Mouse (Mus musculus) fat pad, adult 2 months (tissue): ENCODE measurements around the gene Coro7.

Experiments used
- DNase-seq: peaks from one replicate; pipeline ENCODE4 v3.0.0-alpha.2; 2011; ENCODE audit warnings: low read depth, low spot score; ENCODE audit errors: extremely low read depth

The Coro7 gene

DNA sequence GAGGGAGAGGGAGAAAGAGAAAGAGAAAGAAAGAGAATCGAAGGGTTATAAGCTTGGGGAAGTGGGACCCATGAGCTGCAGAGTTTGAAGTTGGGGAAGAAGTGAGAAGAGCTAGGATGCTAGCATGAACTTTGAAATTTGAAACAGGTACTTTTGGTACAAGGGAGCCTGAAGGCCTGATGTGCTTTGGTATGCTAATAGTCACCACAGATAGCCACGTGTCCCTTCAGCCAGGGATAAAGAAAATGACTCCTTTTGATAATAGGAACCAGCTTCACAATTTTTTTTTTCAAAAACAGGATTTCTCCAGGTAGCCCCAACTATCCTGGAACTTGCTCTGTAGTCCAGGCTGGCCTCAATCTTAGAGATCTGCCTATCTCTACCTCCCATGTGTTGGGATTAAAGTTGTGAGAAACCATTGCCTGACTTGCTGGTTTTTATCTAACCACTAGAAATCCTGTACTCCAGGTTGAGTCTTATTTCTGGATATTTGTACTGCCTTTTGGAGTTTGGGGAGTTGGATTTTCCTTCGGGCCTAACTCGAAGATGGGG lies 3.1 kb upstream of the Coro7 start:
- no peak for DNase-seq

DNA sequence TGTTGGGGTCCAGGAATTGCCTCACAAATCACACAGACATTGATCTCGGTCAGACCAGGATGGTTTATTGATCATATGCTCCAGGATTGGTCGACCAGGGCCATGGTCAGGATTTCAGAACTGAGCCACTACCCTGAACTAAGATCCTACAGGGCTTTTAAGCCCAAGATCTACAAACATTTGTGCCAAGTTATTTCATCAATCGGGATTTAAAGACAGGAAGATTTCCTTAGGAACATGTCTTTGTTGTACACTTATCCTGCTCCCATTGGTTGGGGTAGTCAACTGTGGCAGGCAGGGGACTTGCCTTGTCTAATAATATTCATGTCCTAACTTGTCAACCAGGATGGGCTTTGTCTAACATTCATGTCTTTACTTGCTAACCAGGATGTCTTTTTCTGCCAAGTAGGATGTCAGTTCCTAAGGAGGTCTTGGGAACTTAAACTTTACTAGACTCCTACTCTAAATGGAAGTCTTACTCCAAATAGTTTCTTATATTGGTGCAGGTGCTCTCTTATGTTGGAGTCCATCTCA lies 1.4 kb upstream of the Coro7 start:
- DNase-seq, result peak; percentile 61

DNA sequence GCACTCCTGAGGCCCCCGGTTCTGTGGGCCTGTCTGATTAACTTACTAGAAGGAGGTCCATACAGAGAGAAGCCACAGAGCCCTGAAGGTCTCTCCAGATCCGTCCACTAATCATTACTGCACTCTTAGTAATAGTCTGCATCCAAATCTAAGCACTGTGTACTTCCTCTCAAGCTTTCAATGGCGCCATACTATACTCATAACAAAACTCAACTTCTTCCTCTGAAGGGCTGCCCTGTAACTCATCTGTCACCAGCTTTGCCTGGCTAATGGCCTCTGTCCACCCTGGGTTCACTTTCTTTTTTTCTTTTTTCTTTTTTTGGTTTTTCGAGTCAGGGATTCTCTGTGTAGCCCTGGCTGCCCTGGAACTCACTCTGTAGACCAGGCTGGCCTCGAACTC lies 1.5 kb downstream of the Coro7 start:
- DNase-seq, result no peak

DNA sequence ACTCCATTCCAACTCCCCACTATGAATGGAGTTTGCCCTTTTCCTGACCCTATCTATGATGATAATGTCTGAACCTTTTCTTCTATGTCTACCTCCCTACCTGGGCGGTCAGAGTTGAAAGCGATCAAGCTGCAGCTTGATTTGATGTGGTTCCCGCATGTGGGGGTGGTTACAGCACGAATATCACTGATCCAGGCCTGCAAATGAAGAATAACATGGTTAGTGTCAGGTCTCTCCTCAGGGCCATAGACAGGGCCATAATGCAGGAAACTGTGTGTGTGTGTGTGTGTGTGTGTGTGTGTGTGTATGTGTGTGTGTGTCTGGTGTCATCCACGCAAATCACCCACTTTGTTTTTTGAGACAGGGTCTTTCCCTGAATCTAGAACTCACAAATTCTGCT lies 2.7 kb downstream of the Coro7 start:
- DNase-seq, result no peak

DNA sequence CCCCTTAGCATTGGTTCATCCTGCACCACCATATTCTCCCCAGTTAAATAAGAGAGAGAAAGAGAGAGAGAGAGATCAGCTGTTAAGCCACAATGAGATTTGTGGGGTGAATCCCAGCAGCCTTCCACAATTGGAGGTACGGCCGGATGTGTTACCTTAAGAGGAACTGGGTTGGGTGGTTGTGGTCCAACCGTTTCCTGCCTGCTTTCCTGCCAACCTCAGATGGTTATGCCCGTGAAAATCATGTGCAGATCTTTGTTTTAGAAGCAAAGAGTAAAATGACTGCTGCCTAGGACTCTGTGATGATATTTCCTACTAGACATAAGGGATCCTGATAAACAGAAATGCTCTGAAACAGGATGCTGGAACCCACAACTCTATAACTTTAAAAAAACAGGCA lies 5.5 kb downstream of the Coro7 start:
- no peak for DNase-seq

DNA sequence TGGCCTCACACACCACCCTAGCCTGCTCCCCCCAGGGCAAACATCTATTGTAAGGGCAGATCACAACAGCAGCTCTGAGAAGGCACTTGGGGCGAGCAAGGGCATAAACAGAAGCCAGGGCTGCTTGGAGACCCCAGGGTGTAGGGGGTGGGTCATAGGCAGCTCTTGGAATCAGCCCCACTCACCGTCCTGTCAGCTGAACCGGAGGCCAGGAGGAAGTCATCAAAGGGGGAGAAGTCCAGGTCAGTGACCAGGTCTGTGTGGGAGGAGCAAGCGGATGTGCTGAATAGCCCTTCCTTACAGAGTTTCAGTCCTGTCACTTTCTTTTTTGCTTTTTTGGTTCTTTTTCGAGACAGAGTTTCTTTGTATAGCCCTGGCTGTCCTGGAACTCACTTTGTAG lies 9.3 kb downstream of the Coro7 start:
- DNase-seq, result no peak

DNA sequence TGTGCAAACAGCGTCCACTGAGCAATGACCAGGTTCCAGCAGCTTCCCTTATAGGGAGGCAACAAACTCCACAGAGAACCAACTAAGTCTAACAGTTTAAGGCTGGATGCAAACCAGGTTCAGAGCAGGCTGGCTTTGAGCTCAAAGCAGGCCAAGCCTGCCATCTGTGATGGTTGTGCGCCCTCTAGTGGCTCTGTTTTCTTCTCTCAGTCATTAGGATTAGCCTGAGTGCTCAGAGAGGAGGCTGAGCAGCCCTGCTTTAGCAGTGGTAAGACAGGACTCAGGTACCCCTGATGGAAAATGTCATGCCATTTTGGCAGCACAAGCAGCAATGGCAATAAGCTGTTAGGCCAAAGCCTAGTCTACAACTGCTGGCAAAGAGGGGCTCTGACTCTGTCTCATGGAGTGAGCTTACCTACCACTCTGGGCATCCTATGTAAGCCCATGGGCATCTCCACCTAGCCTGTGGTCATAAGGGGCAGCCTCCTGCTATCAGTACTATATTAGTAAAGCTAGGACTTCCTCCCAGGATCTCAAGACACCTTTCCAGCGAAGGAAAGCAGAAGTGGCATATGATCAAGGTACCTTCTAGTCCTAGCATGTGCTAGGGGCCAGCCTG lies 12.3 kb downstream of the Coro7 start:
- no peak for DNase-seq

DNA sequence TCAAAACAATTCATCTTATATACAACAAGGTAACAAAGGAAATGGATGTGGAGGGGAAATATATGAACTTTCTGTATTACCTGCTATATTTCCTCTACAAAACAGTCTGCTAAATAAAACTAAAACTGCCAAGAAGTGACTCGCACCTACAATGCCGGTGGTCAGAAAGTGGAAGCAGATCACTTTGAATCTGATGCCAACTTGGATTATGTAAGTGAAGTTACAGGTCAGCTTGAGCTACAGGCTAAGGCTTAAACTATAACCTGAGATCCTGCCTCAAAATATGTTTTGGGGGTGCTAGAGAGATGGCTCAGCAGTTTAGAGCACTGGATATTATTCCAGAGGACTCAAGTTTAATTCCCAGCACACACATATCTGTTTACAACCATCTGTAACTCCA lies 13.9 kb downstream of the Coro7 start:
- DNase-seq, result no peak

DNA sequence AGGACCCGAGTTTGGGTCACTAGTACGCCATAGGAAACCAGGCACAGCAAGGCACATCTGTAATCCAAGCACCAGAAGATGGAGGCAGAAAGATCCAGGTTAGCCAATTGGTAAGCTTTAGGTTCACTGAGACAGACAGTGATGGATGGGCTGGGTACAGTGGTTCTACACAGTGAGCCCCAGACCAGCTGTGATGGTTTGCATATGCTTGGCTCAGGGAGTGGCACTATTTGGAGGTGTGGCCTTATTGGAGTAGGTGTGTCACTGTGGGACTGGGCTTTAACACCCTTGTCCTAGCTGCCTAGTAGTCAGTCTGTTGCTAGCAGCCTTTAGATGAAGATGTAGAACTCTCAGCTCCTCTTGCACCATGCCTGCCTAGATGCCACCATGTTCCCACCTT lies 15.8 kb downstream of the Coro7 start:
- DNase-seq, result no peak

DNA sequence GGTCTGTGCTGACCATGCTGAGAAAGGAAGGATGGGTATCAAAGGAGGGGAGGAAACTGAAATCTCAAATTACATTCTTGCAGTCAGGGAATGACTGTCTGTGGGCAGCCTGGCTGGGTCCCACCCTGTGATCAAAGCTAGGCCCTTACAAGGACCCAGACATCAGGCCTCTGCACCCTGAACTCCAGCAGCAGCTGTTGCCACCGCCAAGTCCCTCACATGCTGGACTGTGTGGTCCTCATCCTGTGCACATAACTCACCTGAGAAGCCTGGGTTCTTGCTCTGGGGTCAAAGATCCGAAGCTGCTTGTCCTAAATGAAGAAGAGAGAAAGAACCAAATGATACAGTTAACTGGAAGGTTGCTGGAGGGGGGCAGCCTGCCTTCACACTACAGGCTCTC lies 18.0 kb downstream of the Coro7 start:
- no peak for DNase-seq

DNA sequence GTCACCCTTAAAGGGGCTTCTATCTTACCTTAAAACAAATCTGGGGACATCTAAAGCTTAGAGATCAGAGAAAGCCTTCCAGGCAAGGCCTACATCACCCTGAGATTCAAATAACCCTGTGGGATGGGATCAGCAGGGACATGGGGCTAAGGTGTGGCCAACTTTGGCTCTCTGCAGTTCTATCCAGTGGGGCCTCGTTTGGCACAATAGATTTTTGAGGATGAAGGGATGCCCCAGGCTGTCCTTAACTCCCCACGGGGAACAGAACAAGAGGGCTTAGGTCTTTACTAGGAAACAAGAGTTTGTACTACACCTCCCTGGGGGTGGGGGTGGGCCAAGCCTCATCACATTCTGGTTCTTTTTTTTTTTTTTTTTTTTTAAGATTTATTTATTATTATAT lies 20.3 kb downstream of the Coro7 start:
- DNase-seq, result no peak

DNA sequence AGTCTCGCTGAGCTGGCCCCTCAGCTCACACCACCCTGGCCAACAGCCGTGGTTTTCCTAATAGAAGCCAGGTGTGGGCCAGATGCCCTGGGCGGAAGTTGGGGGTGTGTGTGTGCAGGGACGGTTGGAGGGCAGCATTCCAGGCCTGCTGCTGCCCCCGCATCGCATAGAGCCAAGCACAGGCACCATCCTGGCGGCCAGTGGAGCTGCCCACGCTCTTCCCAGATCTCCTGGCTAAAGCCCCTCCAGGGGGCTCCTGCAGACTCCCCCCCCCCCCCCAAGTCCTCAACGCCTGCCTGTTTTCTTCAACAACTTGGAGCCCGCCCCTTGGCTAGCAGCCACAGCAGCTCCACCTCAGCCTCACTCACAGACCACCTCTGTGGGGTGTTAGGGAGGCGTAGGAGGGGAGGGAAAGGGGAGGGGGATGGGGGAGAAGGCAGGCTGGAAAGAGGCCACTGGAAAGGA lies 20.8 kb downstream of the Coro7 start:
- no peak for DNase-seq

DNA sequence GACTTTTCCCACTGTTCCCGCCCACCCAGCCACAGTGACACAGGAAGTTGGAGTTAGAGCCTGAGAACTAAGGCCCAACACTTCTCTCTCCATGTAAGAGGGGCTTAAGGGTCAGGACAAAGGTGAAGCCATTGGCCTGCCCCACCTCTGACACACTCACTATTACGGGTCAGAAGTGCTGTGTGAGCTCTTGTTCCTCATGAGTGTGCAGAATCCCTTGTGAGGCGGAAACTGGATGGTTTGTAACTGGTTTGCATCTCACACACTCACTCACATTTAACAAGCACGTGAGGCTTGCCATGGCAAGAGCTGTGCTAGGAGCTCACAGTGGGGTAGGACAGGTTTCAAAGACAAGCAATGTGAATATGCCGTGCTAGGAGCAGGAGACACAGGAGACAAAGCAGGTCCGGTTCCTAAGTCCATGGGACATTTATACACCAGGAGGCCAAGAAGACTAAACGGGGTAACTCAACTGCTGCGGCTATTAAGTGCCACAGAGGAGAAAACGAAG lies 23.0 kb downstream of the Coro7 start:
- no peak for DNase-seq

DNA sequence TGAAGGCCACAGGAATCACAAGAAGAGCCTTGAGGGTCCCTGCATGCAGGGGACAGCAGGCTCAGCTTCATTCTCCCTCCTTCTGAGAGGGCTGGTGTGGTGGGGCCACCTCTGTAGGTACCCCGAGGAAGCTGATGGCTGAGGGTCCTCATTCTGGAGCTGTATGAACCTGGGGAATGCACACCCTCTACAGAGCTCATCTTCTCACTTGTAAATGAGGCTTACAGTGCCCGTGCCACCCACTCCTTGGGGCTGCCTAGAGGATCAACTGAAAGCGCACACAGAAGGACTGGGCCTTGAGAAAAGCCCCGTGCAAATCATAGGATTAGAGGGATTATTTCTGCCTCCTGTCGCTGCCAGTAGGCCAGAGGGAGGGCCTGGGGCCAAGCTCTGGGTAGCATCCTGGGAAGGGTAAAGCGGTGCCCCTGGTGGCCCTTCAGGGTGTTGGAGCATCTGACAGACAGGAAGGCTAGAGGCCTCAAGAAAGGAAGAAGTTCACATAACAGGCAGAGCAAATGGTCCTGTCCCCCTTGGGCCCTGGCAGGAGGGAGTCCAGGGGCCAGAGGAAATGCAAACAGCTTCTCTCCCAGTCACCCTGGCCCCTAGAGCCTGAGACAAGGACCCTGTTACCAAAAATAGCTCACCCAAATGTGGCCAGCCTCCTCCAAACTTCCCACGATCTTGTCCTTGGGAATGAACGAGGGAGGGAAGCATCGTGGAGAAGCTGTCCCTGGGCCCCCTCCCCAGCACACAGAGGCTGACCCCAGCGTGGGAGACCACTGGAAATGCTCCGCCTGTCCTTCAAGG lies 23.6 kb downstream of the Coro7 start:
- DNase-seq, result no peak

DNA sequence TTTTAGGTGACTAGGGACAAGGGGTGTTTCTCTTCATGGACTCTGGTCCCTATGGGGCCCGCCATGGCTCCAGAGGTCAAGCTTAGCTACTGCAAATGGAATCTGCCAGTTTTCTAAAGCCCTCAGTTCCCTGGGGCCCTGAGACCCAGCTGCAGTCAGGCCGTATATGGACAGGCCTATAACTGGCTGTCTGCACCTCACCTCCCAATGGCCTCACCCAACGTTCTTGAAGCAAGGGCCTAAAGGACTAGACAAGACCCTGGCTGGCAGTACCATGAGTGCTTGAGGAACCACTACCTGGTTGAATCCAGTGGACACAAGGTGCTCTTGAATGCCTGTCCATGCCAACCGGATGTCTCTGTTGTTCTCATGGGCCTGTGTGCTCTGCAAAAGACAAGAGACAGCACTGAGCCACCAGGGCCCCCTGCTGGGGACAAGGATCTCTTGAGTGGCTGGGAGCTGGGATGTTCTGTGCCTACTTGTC lies 24.3 kb downstream of the Coro7 start:
- no peak for DNase-seq

DNA sequence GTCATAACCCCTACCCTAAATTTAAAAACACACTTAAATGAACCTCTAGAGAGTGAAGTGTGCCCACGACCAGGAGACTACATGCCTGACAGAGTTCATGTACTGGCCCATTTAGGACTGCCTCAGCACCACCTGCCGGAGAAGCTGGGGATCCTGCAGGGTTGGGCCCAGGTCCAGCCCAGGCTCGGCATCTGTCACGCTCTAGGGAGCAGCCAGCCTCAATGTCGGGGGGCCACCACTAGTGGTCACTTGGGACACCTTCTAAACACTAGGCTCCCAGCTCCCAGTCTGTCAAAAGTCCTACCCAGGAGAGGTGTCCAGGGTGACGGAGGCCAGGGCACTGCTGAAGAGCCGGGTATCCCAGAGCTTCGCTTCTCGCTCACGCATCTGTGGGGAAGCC lies 24.9 kb downstream of the Coro7 start:
- no peak for DNase-seq

DNA sequence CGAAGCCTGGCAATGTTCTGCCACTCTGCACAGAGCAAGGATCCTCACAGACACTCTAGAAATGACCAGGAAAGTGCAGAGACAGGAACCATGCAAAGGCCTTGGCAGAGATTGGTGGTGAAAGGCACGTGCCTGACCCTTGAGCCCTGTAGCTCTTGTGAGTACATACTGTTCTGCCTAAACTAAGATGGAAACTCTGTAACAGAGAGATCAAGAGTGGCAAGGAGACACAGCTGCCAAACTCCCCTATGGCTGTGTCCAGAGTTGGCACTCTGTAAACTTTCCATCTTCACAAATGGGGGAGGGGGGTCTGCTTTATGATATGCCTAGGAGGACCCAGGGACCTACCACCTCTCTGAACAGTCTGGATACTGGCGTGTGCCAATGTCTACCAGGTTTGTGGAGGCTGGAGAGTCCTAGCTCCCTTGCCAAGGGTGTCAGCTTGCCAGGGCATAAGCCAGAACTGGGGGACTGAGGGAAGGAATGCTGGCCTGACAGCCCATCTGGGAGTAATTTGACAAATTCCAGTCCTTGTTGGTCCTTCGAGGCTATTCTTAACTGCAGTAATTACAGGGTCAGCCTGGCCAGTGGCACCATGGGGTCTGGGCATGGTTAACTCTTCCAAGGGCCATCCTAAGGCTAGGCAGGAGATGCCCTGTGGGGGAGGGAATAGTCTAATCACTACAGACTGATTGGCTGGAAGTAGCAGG lies 26.7 kb downstream of the Coro7 start:
- DNase-seq, result no peak

DNA sequence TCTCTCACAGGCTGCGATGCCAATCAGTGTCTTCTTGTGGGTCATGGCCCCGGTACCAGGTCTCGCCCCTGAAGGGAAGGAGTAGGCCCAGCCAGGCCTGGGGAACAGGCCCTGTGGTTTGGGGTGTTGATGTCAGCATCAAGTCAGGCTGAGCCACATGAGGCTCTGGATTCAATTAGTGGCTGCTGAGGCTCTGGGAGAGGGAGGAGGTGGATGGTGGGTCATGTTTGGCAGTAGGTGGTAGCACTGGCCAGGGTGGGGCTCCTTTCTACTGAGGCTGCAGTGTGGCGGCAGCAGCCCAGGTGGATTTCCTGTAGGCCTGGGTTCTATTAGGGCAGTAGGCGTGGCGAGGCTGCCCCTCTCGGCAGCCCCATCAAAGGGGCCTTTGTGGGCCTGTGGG lies 28.0 kb downstream of the Coro7 start:
- no peak for DNase-seq

DNA sequence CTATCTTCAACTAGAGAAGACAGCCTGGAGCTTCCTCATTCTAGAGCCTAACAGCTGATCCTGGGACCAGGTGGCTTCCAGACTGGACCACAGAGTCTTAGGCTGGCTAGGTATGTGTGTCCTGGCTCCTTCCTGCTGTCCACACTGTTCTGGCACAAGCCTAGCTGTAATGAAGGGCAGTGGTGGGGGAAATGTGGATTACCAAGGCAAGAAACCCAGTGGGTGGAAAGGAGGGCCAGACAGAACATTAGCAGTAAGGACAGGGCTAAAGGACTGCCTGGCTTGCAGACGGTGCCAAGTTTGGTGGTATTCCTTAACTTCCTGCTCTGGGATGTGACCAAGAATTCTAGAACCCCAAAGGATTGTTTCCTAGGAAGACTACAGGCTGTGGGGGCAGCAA lies 28.5 kb downstream of the Coro7 start:
- no peak for DNase-seq

DNA sequence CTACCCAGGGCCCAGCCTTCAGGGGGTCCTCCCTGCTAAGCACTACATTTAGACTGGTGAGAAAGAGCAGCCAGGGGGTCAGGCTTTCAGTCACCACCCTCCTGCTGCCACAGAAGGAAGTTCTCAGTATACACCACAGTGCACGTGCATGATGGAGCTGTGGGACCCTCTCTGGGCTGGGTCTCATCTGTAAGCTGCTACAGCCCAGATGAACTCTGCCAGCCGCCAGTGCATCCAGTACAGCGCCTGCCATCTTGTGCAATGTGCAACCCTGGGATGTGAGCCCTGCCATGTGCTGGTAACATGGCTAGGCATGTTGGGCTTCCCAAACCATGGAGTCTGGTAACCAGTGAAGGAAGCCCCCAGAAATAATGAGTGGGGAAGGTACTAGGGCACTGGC lies 29.4 kb downstream of the Coro7 start:
- no peak for DNase-seq

DNA sequence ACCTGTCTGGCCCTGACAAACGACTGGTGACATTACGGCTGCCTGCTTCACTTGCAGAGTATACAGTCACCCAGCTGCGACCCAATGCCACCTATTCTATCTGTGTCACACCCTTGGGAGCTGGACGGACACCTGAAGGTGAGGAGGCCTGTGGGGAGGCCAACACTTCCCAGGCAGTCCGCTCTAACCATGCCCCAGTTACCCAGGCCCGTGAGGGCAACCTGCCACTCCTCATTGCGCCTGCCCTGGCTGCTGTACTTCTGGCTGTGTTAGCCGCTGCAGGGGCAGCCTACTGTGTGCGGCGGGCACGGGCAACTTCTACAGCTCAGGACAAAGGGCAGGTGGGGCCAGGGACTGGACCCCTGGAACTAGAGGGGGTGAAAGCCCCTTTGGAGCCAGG lies 29.9 kb downstream of the Coro7 start:
- DNase-seq, result no peak
